Mouse (Mus musculus): ENCODE measurements at regions not wholly inside any gene's neighbourhood (a gene's known extent, or its start where the extent isn't known, plus 50 kb on each side); places are given as distances from the start of the nearest gene placed in this dataset.

DNA sequence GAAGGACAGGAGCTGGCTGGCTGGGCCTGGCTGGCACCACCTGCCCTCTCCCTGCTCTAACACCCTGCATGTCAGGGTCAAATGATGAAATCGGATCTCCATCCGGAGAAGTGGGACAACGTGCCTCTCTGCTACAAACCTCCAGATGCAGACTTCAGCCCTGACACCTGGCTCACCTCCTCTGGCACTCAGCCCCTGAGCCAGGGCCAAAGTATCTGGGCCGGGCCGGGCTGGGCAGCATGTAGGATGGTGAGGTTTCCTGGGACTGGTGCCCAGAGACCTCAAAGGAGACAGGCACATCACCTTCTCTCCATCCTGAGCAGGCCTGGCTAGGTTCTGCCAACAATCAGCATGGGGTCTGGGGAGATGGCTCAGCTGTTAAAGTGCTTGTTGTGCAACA is 113.5 kb downstream of the Tfcp2l1 start:
- dilution Hi-C loops (cut with MboI; ENCODE audit: extremely low pct_ligation_motif_present, extremely low pct_unique_long_range_greater_than_20kb, low sequenced_read_pairs), result no loop called here
- peaks cover 9% of the 10 kb centered on the region for H3K9me3 ChIP-seq (replicated peaks; ENCODE audit: low read length)

DNA sequence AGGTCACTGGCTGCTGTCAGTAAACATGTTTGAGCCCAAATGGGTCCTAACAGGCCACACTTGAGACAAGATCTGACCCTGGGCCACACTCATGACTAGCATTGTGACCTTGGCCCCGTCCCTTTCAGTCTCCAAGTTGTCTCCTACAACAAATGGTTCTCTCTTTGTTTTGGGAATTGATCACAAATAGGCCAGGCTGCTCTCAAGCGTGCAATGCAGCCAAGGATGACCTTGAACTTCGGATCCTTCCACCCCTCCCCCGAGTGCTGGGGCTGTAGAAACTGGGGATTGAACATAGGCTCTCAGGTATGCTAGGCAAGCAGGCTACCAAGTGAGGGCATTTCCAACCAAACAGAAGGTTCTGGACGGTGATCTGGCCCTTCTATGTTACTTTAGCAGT is 120.5 kb downstream of the Tfcp2l1 start:
- dilution Hi-C loops (cut with MboI; ENCODE audit: extremely low pct_ligation_motif_present, extremely low pct_unique_long_range_greater_than_20kb, low sequenced_read_pairs) (no loop called here), in situ Hi-C loops (cut with MboI; ENCODE audit: low pct_ligation_motif_present, low pct_unique_long_range_greater_than_20kb, low sequenced_read_pairs) (no loop called here)
- no peaks in the 10 kb centered on the region for H3K79me2 ChIP-seq (replicated peaks; ENCODE audit: control insufficient read depth, extremely low read depth, insufficient read depth, poor library complexity, severe bottlenecking)
- H3K27ac ChIP-seq (ENCODE audit: insufficient read depth, low read depth), result no peak overlapping the region
- TF ChIP-seq MAFK (IDR thresholded peaks at IDR 0.05; ENCODE audit: insufficient replicate concordance, low read length) (no peak), RCOR1 (conservative IDR thresholded peaks at IDR 0.05; ENCODE audit: low read depth, low read length) (no peak), ELF1 (IDR thresholded peaks at IDR 0.05; ENCODE audit: low read depth, low read length) (no peak), MYC (IDR thresholded peaks at IDR 0.05; ENCODE audit: low read depth, low read length) (no peak), KAT2A (IDR thresholded peaks at IDR 0.05; ENCODE audit: insufficient replicate concordance, low read length) (no peak), ZNF384 (IDR thresholded peaks at IDR 0.05; ENCODE audit: low read depth, low read length) (no peak), BHLHE40 (IDR thresholded peaks at IDR 0.05; ENCODE audit: low read depth, low read length) (no peak), ZKSCAN1 (IDR thresholded peaks at IDR 0.05; ENCODE audit: borderline replicate concordance, low read depth, low read length) (no peak), E2F4 (IDR thresholded peaks at IDR 0.05; ENCODE audit: insufficient replicate concordance, low read depth, low read length) (no peak), TBP (conservative IDR thresholded peaks at IDR 0.05; ENCODE audit: low read depth, low read length) (no peak), POLR2A (IDR thresholded peaks at IDR 0.05; ENCODE audit: low read depth, low read length) (no peak), CHD1 (IDR thresholded peaks at IDR 0.05; ENCODE audit: low read depth, low read length) (no peak), ZC3H11A (IDR thresholded peaks at IDR 0.05; ENCODE audit: low read depth, low read length) (no peak), NELFE (IDR thresholded peaks at IDR 0.05; ENCODE audit: low read depth, low read length) (no peak), USF1 (IDR thresholded peaks at IDR 0.05; ENCODE audit: low read depth, low read length) (no peak), USF2 (conservative IDR thresholded peaks at IDR 0.05; ENCODE audit: low read depth, low read length) (no peak), ETS1 (conservative IDR thresholded peaks at IDR 0.05; ENCODE audit: low read depth, low read length) (no peak), IRF4 (IDR thresholded peaks at IDR 0.05; ENCODE audit: low read depth, low read length) (no peak), MXI1 (IDR thresholded peaks at IDR 0.05; ENCODE audit: low read depth, low read length) (no peak), CHD2 (IDR thresholded peaks at IDR 0.05; ENCODE audit: low read length) (no peak)
- H3K4me2 ChIP-seq (ENCODE audit: insufficient read depth, low read depth, poor library complexity, severe bottlenecking), result no peak overlapping the region
- no peak overlapping the region for H3K9ac ChIP-seq (ENCODE audit: insufficient read depth, low read depth)
- H3K9me3 ChIP-seq (replicated peaks; ENCODE audit: low read length), result no peaks in the 10 kb centered on the region
- H3K4me3 ChIP-seq (replicated peaks in 1 of 3; ENCODE audit: low read depth in 2 of 3, low read length in 2 of 3, poor library complexity in 1 of 3), result no peak overlapping the region
- no peak for DNase-seq (ENCODE audit: extremely low read depth)
- H3K4me1 ChIP-seq (ENCODE audit: control insufficient read depth in 1 of 2, insufficient read depth in 2 of 2), result no peaks in the 10 kb centered on the region
- peaks cover 13% of the 10 kb centered on the region for H3K27me3 ChIP-seq (replicated peaks)
- H3K36me3 ChIP-seq (replicated peaks in 1 of 2; ENCODE audit: control insufficient read depth in 1 of 2, insufficient read depth in 1 of 2, low read length in 1 of 2), result no peaks in the 10 kb centered on the region

More for the DNA sequence above, 113.5 kb downstream of the Tfcp2l1 start:
- no peak overlapping the region for H3K9ac ChIP-seq (ENCODE audit: insufficient read depth, low read depth)
- no peaks in the 10 kb centered on the region for H3K36me3 ChIP-seq (replicated peaks in 1 of 2; ENCODE audit: control insufficient read depth in 1 of 2, insufficient read depth in 1 of 2, low read length in 1 of 2)
- in situ Hi-C loops (cut with MboI; ENCODE audit: low pct_ligation_motif_present, low pct_unique_long_range_greater_than_20kb, low sequenced_read_pairs), result no loop called here
- H3K79me2 ChIP-seq (replicated peaks; ENCODE audit: control insufficient read depth, extremely low read depth, insufficient read depth, poor library complexity, severe bottlenecking), result no peaks in the 10 kb centered on the region
- no peak overlapping the region for H3K4me2 ChIP-seq (ENCODE audit: insufficient read depth, low read depth, poor library complexity, severe bottlenecking)
- DNase-seq (ENCODE audit: extremely low read depth), result no peak
- H3K27ac ChIP-seq (ENCODE audit: insufficient read depth, low read depth), result no peak overlapping the region
- no peaks in the 10 kb centered on the region for H3K4me1 ChIP-seq (ENCODE audit: control insufficient read depth in 1 of 2, insufficient read depth in 2 of 2)
- TF ChIP-seq MAFK (IDR thresholded peaks at IDR 0.05; ENCODE audit: insufficient replicate concordance, low read length) (no peak), TCF12 (IDR thresholded peaks at IDR 0.05; ENCODE audit: low read depth, low read length) (no peak)
- no peak overlapping the region for H3K4me3 ChIP-seq (replicated peaks in 1 of 3; ENCODE audit: low read depth in 2 of 3, low read length in 2 of 3, poor library complexity in 1 of 3)
- peaks cover 3% of the 10 kb centered on the region for H3K27me3 ChIP-seq (replicated peaks)
